Mouse (Mus musculus): ENCODE data around the gene Ccdc158. TPM values are rescaled to one million over a fixed set of nuclear protein-coding genes. Genes with fewer than 3 reads are reported as not detected.

Gene Ccdc158
- polyA plus RNA-seq, 1 experiment: 1.3 TPM

- Histone ChIP-seq H3K4me1 (ENCODE audit: control insufficient read depth, insufficient read depth, low read length) (0 out of 2 replicates have a peak, but pooled peaks cover 3% of the 10 kb centered on the region), H3K4me3 (ENCODE audit: insufficient read depth, low read length) (no peak overlapping the region), H3K27ac (ENCODE audit: insufficient read depth, low read length) (no peak overlapping the region)
- no peak for TF ChIP-seq CTCF (IDR thresholded peaks at IDR 0.05; ENCODE audit: borderline replicate concordance, insufficient read depth, low read length)
- TF ChIP-seq POLR2A (IDR thresholded peaks at IDR 0.05; ENCODE audit: low read depth, low read length): no peak
These were observed 35.7 kb upstream of the Ccdc158 start for GRCm38 (mm10) chr5:92710779-92711178.

- TF ChIP-seq POLR2A (IDR thresholded peaks at IDR 0.05; ENCODE audit: low read depth, low read length) (no peak), CTCF (IDR thresholded peaks at IDR 0.05; ENCODE audit: borderline replicate concordance, insufficient read depth, low read length) (no peak)
- H3K27ac ChIP-seq (ENCODE audit: insufficient read depth, low read length): no peak overlapping the region
- H3K4me1 ChIP-seq (ENCODE audit: control insufficient read depth, insufficient read depth, low read length): no peaks in the 10 kb centered on the region
- H3K4me3 ChIP-seq (ENCODE audit: insufficient read depth, low read length): no peak overlapping the region
These were observed 32.9 kb upstream of the Ccdc158 start for GRCm38 (mm10) chr5:92707921-92708491.

- Histone ChIP-seq H3K4me3 (ENCODE audit: insufficient read depth, low read length) (no peak overlapping the region), H3K27ac (ENCODE audit: insufficient read depth, low read length) (no peak overlapping the region), H3K4me1 (ENCODE audit: control insufficient read depth, insufficient read depth, low read length) (peaks cover 4% of the 10 kb centered on the region; the same call in 1 of the 2 replicates)
- TF ChIP-seq POLR2A (IDR thresholded peaks at IDR 0.05; ENCODE audit: low read depth, low read length) (no peak), CTCF (IDR thresholded peaks at IDR 0.05; ENCODE audit: borderline replicate concordance, insufficient read depth, low read length) (no peak)
These were observed 28.6 kb upstream of the Ccdc158 start for GRCm38 (mm10) chr5:92703671-92704070.

- H3K4me3 ChIP-seq (ENCODE audit: insufficient read depth, low read length): no peak overlapping the region
- no peak for TF ChIP-seq CTCF (IDR thresholded peaks at IDR 0.05; ENCODE audit: borderline replicate concordance, insufficient read depth, low read length)
- no peak for TF ChIP-seq POLR2A (IDR thresholded peaks at IDR 0.05; ENCODE audit: low read depth, low read length)
- H3K27ac ChIP-seq (ENCODE audit: insufficient read depth, low read length): no peak overlapping the region
- H3K4me1 ChIP-seq (ENCODE audit: control insufficient read depth, insufficient read depth, low read length): peaks cover 11% of the 10 kb centered on the region
These were observed 26.7 kb upstream of the Ccdc158 start for GRCm38 (mm10) chr5:92701750-92702149.

GRCm38 (mm10) chr5:92698837-92699529, 23.9 kb upstream of the Ccdc158 start:
- H3K4me3 ChIP-seq (ENCODE audit: insufficient read depth, low read length): peak overlapping the region; percentile 12; the same call in 1 of the 2 replicates
- H3K27ac ChIP-seq (ENCODE audit: insufficient read depth, low read length): peak overlapping the region; percentile 96
- peaks cover 11% of the 10 kb centered on the region for H3K4me1 ChIP-seq (ENCODE audit: control insufficient read depth, insufficient read depth, low read length)
- no peak for TF ChIP-seq POLR2A (IDR thresholded peaks at IDR 0.05; ENCODE audit: low read depth, low read length)
- TF ChIP-seq CTCF (IDR thresholded peaks at IDR 0.05; ENCODE audit: borderline replicate concordance, insufficient read depth, low read length): no peak

GRCm38 (mm10) chr5:92698131-92698836, 23.2 kb upstream of the Ccdc158 start:
- peak overlapping the region; percentile 96 for H3K27ac ChIP-seq (ENCODE audit: insufficient read depth, low read length)
- H3K4me3 ChIP-seq (ENCODE audit: insufficient read depth, low read length): peak overlapping the region; percentile 12; the same call in 1 of the 2 replicates
- TF ChIP-seq POLR2A (IDR thresholded peaks at IDR 0.05; ENCODE audit: low read depth, low read length): no peak
- no peak for TF ChIP-seq CTCF (IDR thresholded peaks at IDR 0.05; ENCODE audit: borderline replicate concordance, insufficient read depth, low read length)
- H3K4me1 ChIP-seq (ENCODE audit: control insufficient read depth, insufficient read depth, low read length): peaks cover 11% of the 10 kb centered on the region

- no peak overlapping the region for H3K4me3 ChIP-seq (ENCODE audit: insufficient read depth, low read length)
- TF ChIP-seq POLR2A (IDR thresholded peaks at IDR 0.05; ENCODE audit: low read depth, low read length) (no peak), CTCF (IDR thresholded peaks at IDR 0.05; ENCODE audit: borderline replicate concordance, insufficient read depth, low read length) (no peak)
- no peak overlapping the region for H3K27ac ChIP-seq (ENCODE audit: insufficient read depth, low read length)
- H3K4me1 ChIP-seq (ENCODE audit: control insufficient read depth, insufficient read depth, low read length): peaks cover 11% of the 10 kb centered on the region
These were observed 19.4 kb upstream of the Ccdc158 start for GRCm38 (mm10) chr5:92694316-92694995.

GRCm38 (mm10) chr5:92693744-92694143, 18.7 kb upstream of the Ccdc158 start:
- TF ChIP-seq POLR2A (IDR thresholded peaks at IDR 0.05; ENCODE audit: low read depth, low read length) (no peak), CTCF (IDR thresholded peaks at IDR 0.05; ENCODE audit: borderline replicate concordance, insufficient read depth, low read length) (no peak)
- Histone ChIP-seq H3K4me1 (ENCODE audit: control insufficient read depth, insufficient read depth, low read length) (peaks cover 7% of the 10 kb centered on the region; the same call in 1 of the 2 replicates), H3K4me3 (ENCODE audit: insufficient read depth, low read length) (no peak overlapping the region), H3K27ac (ENCODE audit: insufficient read depth, low read length) (no peak overlapping the region)

- no peak overlapping the region for H3K4me3 ChIP-seq (ENCODE audit: insufficient read depth, low read length)
- no peak for TF ChIP-seq CTCF (IDR thresholded peaks at IDR 0.05; ENCODE audit: borderline replicate concordance, insufficient read depth, low read length)
- H3K27ac ChIP-seq (ENCODE audit: insufficient read depth, low read length): no peak overlapping the region
- no peaks in the 10 kb centered on the region for H3K4me1 ChIP-seq (ENCODE audit: control insufficient read depth, insufficient read depth, low read length)
These were observed 17.3 kb upstream of the Ccdc158 start for GRCm38 (mm10) chr5:92692206-92693007.
